Mouse (Mus musculus) megakaryocyte, embryonic 14.5 days (primary cell): ENCODE measurements around the gene Ssbp3. TPM values are rescaled to one million over a fixed set of nuclear protein-coding genes. Genes with fewer than 3 reads are reported as not detected.
A peak's percentile ranks its signal among the peaks of the same experiment; 100 is the strongest.

Experiments
- H3K27me3 ChIP-seq: replicated peaks from 2 replicates; pipeline ENCODE3; 2012; ENCODE audit warnings: inconsistent platforms
- H3K36me3 ChIP-seq: replicated peaks from 2 replicates; pipeline ENCODE3; 2012; ENCODE audit warnings: low read length, inconsistent platforms, mixed read lengths
- H3K4me1 ChIP-seq: 2 replicates; pipeline ENCODE4 v1.6.1; 2012; ENCODE audit warnings: inconsistent platforms
- H3K4me3 ChIP-seq: replicated peaks from 2 replicates; pipeline ENCODE3; 2012; ENCODE audit warnings: moderate library complexity, mild to moderate bottlenecking, inconsistent platforms
- H3K9me3 ChIP-seq: 2 replicates; pipeline ENCODE4 v1.6.1; 2012; ENCODE audit warnings: inconsistent platforms
- FLI1 ChIP-seq: IDR thresholded peaks from 2 replicates; pipeline ENCODE4 v1.6.1; 2012; ENCODE audit warnings: low read length, inconsistent platforms, mixed read lengths
- GATA1 ChIP-seq: IDR thresholded peaks from 3 replicates; pipeline ENCODE4 v1.6.1; 2012; ENCODE audit warnings: mixed read lengths, low read length, inconsistent platforms, borderline replicate concordance
- polyA plus RNA-seq: library from polyadenylated mRNA; stranded (reverse); fragments of >175 nt; gene quantifications from 2 replicates; pipeline ENCODE4 v1.2.3, GENCODE M21; 2012; ENCODE audit warnings: low replicate concordance; ENCODE audit not compliant: insufficient read depth

Ssbp3 gene
- polyA plus RNA-seq, 1 experiment: 179 TPM

GRCm38 (mm10) chr4:106941475-106941874 is 31.0 kb downstream of the Ssbp3 start:
- H3K4me1 ChIP-seq: peaks cover 87% of the 10 kb centered on the region
- no peaks in the 10 kb centered on the region for H3K27me3 ChIP-seq
- TF ChIP-seq FLI1 (no peak), GATA1 (no peak)

DNA sequence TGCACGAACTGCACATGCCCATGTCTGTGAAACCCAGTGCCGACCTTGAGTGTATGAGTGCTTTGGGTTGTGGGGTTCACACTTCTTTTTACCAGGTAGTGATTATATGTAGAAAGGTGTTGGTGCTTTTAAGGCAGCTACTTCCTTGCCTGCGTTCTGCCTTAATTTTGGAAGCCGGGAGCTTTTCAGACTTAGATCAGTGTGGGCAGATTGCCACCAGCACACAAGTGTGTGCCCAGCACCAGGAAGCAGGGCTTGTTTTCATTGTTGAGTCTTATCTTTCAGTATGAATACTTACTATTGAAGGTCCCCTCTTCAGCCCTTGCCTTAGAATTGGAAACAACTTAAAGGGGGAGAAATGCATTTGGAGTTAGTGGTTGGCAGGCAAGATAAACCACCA is 32.0 kb downstream of the Ssbp3 start:
- Histone ChIP-seq H3K4me1 (peaks cover 91% of the 10 kb centered on the region), H3K36me3 (peaks cover 58% of the 10 kb centered on the region), H3K9me3 (no peaks in the 10 kb centered on the region), H3K4me3 (no peak overlapping the region), H3K27me3 (no peaks in the 10 kb centered on the region)
- no peak for TF ChIP-seq FLI1
- TF ChIP-seq GATA1: no peak

More at GRCm38 (mm10) chr4:106941475-106941874, 31.0 kb downstream of the Ssbp3 start:
- peaks cover 63% of the 10 kb centered on the region for H3K36me3 ChIP-seq
- H3K9me3 ChIP-seq: no peaks in the 10 kb centered on the region
- no peak overlapping the region for H3K4me3 ChIP-seq

DNA sequence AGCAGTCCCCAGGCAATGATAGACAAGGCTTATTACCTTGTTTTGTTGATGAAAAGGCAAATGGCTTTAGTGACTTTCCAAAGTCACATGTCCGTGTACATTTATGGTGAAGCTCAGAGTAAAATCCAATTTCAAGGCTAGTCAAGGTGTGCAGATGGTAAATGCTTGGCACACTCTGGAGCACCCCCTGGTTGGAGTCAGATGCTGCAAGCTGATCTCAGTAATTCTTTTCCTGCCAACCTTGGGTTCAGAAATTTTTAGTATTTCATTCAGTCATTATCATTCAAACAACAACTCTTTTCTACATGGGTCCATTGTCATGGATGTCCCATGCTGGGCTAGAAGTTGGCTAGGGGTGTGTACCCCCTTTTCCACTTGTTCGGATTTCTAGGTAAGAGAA is 33.1 kb downstream of the Ssbp3 start:
- TF ChIP-seq FLI1 (no peak), GATA1 (no peak)
- Histone ChIP-seq H3K36me3 (peaks cover 47% of the 10 kb centered on the region), H3K4me1 (peaks cover 92% of the 10 kb centered on the region)

DNA sequence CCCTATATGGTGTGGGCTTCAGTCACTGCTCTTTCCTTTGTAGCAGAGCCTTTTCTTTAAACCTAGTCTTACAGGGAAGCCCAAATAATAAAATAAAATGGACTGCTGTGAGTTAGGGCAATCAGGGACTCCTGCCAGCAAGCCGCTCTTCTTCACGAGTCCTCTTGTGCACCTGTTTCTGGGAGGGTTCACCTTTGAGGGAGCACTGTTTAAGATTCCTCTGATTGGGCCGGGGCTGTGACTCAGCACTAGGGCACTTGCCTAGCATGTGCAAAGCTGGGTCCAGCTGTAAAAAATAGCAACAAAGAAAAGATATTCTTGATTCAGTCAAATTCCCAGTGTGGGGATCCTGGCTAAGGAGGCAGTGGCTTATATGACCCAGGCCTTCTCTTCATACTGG is 34.4 kb downstream of the Ssbp3 start:
- peaks cover 41% of the 10 kb centered on the region for H3K36me3 ChIP-seq
- no peak for TF ChIP-seq GATA1
- no peak for TF ChIP-seq FLI1
- no peaks in the 10 kb centered on the region for H3K27me3 ChIP-seq
- H3K4me3 ChIP-seq: no peak overlapping the region
- no peaks in the 10 kb centered on the region for H3K9me3 ChIP-seq
- peaks cover 92% of the 10 kb centered on the region for H3K4me1 ChIP-seq

More for the DNA sequence above, 33.1 kb downstream of the Ssbp3 start:
- Histone ChIP-seq H3K27me3 (no peaks in the 10 kb centered on the region), H3K4me3 (no peak overlapping the region), H3K9me3 (no peaks in the 10 kb centered on the region)

DNA sequence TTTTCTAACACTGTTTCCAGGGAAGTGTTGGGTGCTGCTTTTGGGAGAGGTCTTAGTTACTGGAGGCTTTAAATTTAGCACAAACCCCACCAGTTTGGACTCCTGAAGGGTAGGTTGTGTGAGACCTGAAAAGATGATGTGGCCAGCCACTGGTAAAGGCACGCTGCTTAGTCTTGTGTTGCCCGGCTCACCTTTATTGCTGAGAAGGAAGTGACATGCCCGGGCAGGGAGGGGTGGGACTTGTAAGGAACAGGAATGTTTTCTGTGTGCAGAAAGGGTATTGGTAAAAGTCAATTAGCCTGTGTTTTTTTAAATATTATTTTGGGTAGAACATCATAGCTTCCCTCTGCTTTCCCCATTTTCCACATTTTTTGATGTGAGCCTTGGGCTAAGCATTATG is 37.2 kb downstream of the Ssbp3 start:
- H3K27me3 ChIP-seq: no peaks in the 10 kb centered on the region
- H3K9me3 ChIP-seq: no peaks in the 10 kb centered on the region
- peaks cover 20% of the 10 kb centered on the region for H3K36me3 ChIP-seq
- H3K4me1 ChIP-seq: peaks cover 86% of the 10 kb centered on the region
- TF ChIP-seq FLI1: no peak
- TF ChIP-seq GATA1: no peak
- H3K4me3 ChIP-seq: no peak overlapping the region

- no peak for TF ChIP-seq GATA1
- no peak for TF ChIP-seq FLI1
- peak overlapping the region; percentile 20 for H3K4me3 ChIP-seq
- H3K4me1 ChIP-seq: peaks cover 82% of the 10 kb centered on the region
- no peaks in the 10 kb centered on the region for H3K9me3 ChIP-seq
- no peaks in the 10 kb centered on the region for H3K27me3 ChIP-seq
- peaks cover 20% of the 10 kb centered on the region for H3K36me3 ChIP-seq
Observed at GRCm38 (mm10) chr4:106948546-106948945, 38.0 kb downstream of the Ssbp3 start.

DNA sequence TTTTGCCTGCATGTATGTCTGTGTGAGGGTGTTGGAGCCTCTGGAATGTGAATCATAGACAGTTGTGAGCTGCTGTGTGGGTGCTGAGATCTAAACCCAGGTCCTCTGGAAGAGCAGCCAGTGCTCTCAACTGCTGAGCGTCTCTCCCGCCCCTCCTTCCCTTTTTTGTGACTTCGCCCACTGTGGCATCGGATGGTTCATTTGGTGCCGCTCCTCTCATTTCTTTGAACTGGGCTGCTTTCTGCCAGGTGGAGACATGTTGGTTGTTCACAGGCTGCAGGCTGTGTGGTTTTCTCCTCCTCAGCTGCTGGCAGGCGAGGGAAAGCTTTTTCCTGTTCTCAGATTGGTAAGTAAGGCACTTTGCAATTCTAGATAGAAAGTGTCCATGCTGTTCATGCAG is 38.7 kb downstream of the Ssbp3 start:
- Histone ChIP-seq H3K9me3 (no peaks in the 10 kb centered on the region), H3K4me3 (peak overlapping the region; percentile 82), H3K36me3 (peaks cover 26% of the 10 kb centered on the region), H3K27me3 (no peaks in the 10 kb centered on the region), H3K4me1 (peaks cover 83% of the 10 kb centered on the region)
- no peak for TF ChIP-seq GATA1
- no peak for TF ChIP-seq FLI1

DNA sequence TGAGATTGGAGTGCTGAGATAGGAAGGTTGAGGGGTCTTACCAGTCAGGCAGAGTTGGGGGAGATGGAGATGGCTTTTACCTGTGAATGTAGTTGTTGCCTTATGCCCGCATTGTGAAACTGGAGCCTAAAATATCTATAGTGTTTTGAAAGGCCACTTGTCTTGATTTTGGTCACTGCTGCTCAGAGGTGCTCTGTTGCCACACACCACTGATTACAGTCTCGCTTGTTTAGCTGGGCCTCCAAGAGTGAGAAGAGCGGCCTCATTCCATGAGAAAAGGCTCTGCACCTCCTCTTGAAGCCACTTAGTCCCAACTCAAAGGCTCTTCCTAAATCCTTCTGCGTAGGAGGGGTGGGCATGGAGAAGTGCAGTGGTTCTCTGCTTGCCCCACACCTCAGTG is 40.3 kb downstream of the Ssbp3 start:
- no peak for TF ChIP-seq GATA1
- no peak for TF ChIP-seq FLI1
- peaks cover 81% of the 10 kb centered on the region for H3K4me1 ChIP-seq
- no peak overlapping the region for H3K4me3 ChIP-seq
- H3K36me3 ChIP-seq: peaks cover 35% of the 10 kb centered on the region
- no peaks in the 10 kb centered on the region for H3K9me3 ChIP-seq
- no peaks in the 10 kb centered on the region for H3K27me3 ChIP-seq

DNA sequence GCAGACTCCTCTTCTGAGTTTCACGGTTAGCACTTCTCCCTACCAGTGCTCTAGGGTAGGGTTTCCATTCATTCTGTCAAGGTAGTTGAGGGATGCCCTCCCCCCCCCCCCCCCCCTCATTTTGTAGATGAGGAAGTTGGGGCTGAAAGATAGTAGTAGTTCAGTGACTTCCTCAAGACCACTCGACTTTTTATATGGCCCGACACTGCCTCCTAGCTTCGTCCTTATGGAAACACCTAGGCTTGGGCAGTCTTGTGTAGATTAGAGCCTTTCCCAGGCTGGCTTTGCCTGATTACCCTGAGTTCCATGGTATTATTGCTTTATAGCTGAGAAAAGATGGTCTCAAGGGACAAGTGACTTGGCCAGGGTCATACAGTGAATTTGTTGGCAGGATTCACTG is 41.0 kb downstream of the Ssbp3 start:
- Histone ChIP-seq H3K4me1 (peaks cover 81% of the 10 kb centered on the region), H3K4me3 (no peak overlapping the region), H3K9me3 (no peaks in the 10 kb centered on the region), H3K36me3 (peaks cover 38% of the 10 kb centered on the region), H3K27me3 (no peaks in the 10 kb centered on the region)
- TF ChIP-seq GATA1: no peak
- TF ChIP-seq FLI1: no peak

GRCm38 (mm10) chr4:106953221-106953620 is 42.7 kb downstream of the Ssbp3 start:
- no peak for TF ChIP-seq GATA1
- no peak for TF ChIP-seq FLI1
- peaks cover 81% of the 10 kb centered on the region for H3K4me1 ChIP-seq
- H3K4me3 ChIP-seq: no peak overlapping the region
- H3K36me3 ChIP-seq: peaks cover 35% of the 10 kb centered on the region
- H3K9me3 ChIP-seq: no peaks in the 10 kb centered on the region
- H3K27me3 ChIP-seq: no peaks in the 10 kb centered on the region

GRCm38 (mm10) chr4:106953760-106954159 is 43.3 kb downstream of the Ssbp3 start:
- TF ChIP-seq FLI1 (no peak), GATA1 (no peak)
- Histone ChIP-seq H3K36me3 (peaks cover 35% of the 10 kb centered on the region), H3K4me1 (peaks cover 81% of the 10 kb centered on the region)

More at GRCm38 (mm10) chr4:106953760-106954159, 43.3 kb downstream of the Ssbp3 start:
- no peak overlapping the region for H3K4me3 ChIP-seq
- no peaks in the 10 kb centered on the region for H3K9me3 ChIP-seq
- H3K27me3 ChIP-seq: no peaks in the 10 kb centered on the region
